8 mouse cellular contexts compared by ENCODE assay signal in genomic region chr6:126163181-126163621, GRCm38 (mm10). TPM values are rescaled to one million over a fixed set of nuclear protein-coding genes. Genes with fewer than 3 reads are reported as not detected.
DNase-seq lines count a peak whose midpoint lies in the region; ATAC-seq lines count a peak whose summit lies in the region.

No protein-coding gene starts in this region.

- 0 out of 2 replicates have a peak, but pooled peaks cover 4% of the 10 kb centered on the region for H3K9me3 ChIP-seq in hindbrain, embryonic 13.5 days
- no peaks in the 10 kb centered on the region for H3K9me3 ChIP-seq in midbrain, embryonic 13.5 days

- no peaks in the 10 kb centered on the region for H3K36me3 ChIP-seq in hindbrain, embryonic 13.5 days
- H3K36me3 ChIP-seq in midbrain, embryonic 13.5 days: no peaks in the 10 kb centered on the region

- peak; percentile 40; the same call in 1 of the 2 replicates for ATAC-seq in hindbrain, embryonic 13.5 days (ENCODE audit: low FRiP score)
- peak; percentile 54 for ATAC-seq in midbrain, embryonic 13.5 days

- WGBS in hindbrain, embryonic 13.5 days: under 1% methylated on average over 25 of the region's 25 CpGs
- 0% methylated on average over 25 of the region's 25 CpGs for WGBS in midbrain, embryonic 13.5 days

- peak overlapping the region; percentile 70 for H3K4me2 ChIP-seq in hindbrain, embryonic 13.5 days
- peak overlapping the region; percentile 69 for H3K4me2 ChIP-seq in midbrain, embryonic 13.5 days (replicated peaks)

- H3K27ac ChIP-seq in hindbrain, embryonic 13.5 days: no peak overlapping the region
- no peak overlapping the region for H3K27ac ChIP-seq in midbrain, embryonic 13.5 days

- peak overlapping the region; percentile 49; the same call in 1 of the 2 replicates for H3K9ac ChIP-seq in hindbrain, embryonic 13.5 days
- H3K9ac ChIP-seq in midbrain, embryonic 13.5 days (replicated peaks): no peak overlapping the region; the same call in 1 of the 2 replicates

- H3K4me3 ChIP-seq in hindbrain, embryonic 13.5 days: peak overlapping the region; percentile 41
- peak overlapping the region; percentile 39 for H3K4me3 ChIP-seq in midbrain, embryonic 13.5 days (replicated peaks)

- peaks cover 87% of the 10 kb centered on the region for H3K27me3 ChIP-seq in hindbrain, embryonic 13.5 days
- peaks cover 79% of the 10 kb centered on the region for H3K27me3 ChIP-seq in midbrain, embryonic 13.5 days

- peaks cover 49% of the 10 kb centered on the region for H3K4me1 ChIP-seq in hindbrain, embryonic 13.5 days (replicated peaks)
- H3K4me1 ChIP-seq in midbrain, embryonic 13.5 days (replicated peaks): peaks cover 52% of the 10 kb centered on the region

- DNase-seq in Muller cell, postnatal 12 days (ENCODE audit: inconsistent ontology term): peak; percentile 68
- peak; percentile 54 for DNase-seq in cerebellum, adult 8-10 months
- peak; percentile 67 for DNase-seq in forelimb bud, embryonic 11.5 days (ENCODE audit: low read depth, low spot score)
- DNase-seq in left cerebral cortex, postnatal 36 days (ENCODE audit: low spot score in 2 of 2): peak; percentile 53 to 58
- DNase-seq in testis, postnatal 14 days (ENCODE audit: low spot score): no peak
- no peak for DNase-seq in spleen, postnatal 10 days (ENCODE audit: low spot score in 2 of 2)

- intact Hi-C loops in left cerebral cortex, postnatal 36 days (cut with DNase I): loop anchor here (5.0 to 10.0 kb wide), 2 partner anchors 66 to 312 kb away; no protein-coding TSS in a partner anchor

RNA-seq across cellular contexts. Expression of gene Ntf3, which starts 3.5 kb away (rescaled TPM):
- polyA plus RNA-seq in hindbrain, embryonic 13.5 days (2015; fragmentation: Nextera tagmentation; extraction: Ambion mirVana): 1.0 and 1.2 TPM in 2 replicates
- 1 to 10 TPM; 2.0 to 2.2 TPM for total RNA-seq in left cerebral cortex, postnatal 36 days (2021)
- polyA plus RNA-seq in midbrain, embryonic 13.5 days (2015; fragmentation: Nextera tagmentation; extraction: Ambion mirVana): 1.0 and 1.5 TPM in 2 replicates

Comparison
In these comparisons a context has a peak if more than half of its experiments do, and no peak if none do; other contexts are left out.
1. DNase-seq: peak in Muller cell, postnatal 12 days (single experiment), cerebellum, adult 8-10 months (single experiment), forelimb bud, embryonic 11.5 days (single experiment) and left cerebral cortex, postnatal 36 days (2 of 2); none in testis, postnatal 14 days (single experiment) and spleen, postnatal 10 days (0 of 2).